Mouse (Mus musculus) small intestine, adult 2 months (tissue): ENCODE data around the gene Bcl2.

ENCODE experiments used
- CTCF ChIP-seq: fragments of 200-500 bp; IDR thresholded peaks from 2 replicates; pipeline ENCODE4 v1.5.1; 2012; ENCODE audit warnings: low read depth, mild to moderate bottlenecking, control low read depth, inconsistent platforms, low read length, moderate library complexity, mixed read lengths; ENCODE audit not compliant: insufficient replicate concordance, insufficient read length; ENCODE audit errors: extremely low read depth
- POLR2A ChIP-seq: fragments of 200-500 bp; IDR thresholded peaks from 2 replicates; pipeline ENCODE4 v1.6.1; 2012; ENCODE audit warnings: low read depth, mild to moderate bottlenecking, control low read depth, inconsistent platforms, low read length, moderate library complexity

- no peak for TF ChIP-seq CTCF
- TF ChIP-seq POLR2A, result no peak
These were observed 163.5 kb downstream of the Bcl2 start for GRCm38 (mm10) chr1:106550580-106550979.
